Mouse (Mus musculus): Measurements from ENCODE around the gene Usp2.

GRCm38 (mm10) chr9:44085276-44085675 is 18.5 kb downstream of the Usp2 start:
- no peak for TF ChIP-seq GATA1 (IDR thresholded peaks at IDR 0.05; ENCODE audit: borderline replicate concordance, low read length)
- no peak for TF ChIP-seq FLI1 (IDR thresholded peaks at IDR 0.05; ENCODE audit: low read length)
